Mouse (Mus musculus) cerebellum, adult 2 months (tissue): ENCODE data around the gene Ltbp1.

Source experiments
- CTCF ChIP-seq: fragments of 200-500 bp; IDR thresholded peaks from 2 replicates; pipeline ENCODE4 v1.5.1; 2011; ENCODE audit warnings: low read depth, mild to moderate bottlenecking, control low read depth, low read length, moderate library complexity, borderline replicate concordance; ENCODE audit not compliant: insufficient read depth
- POLR2A ChIP-seq: fragments of 200-500 bp; IDR thresholded peaks from 2 replicates; pipeline ENCODE4 v1.6.1; 2011; ENCODE audit warnings: low read length, control low read depth, borderline replicate concordance; ENCODE audit not compliant: insufficient read depth

DNA sequence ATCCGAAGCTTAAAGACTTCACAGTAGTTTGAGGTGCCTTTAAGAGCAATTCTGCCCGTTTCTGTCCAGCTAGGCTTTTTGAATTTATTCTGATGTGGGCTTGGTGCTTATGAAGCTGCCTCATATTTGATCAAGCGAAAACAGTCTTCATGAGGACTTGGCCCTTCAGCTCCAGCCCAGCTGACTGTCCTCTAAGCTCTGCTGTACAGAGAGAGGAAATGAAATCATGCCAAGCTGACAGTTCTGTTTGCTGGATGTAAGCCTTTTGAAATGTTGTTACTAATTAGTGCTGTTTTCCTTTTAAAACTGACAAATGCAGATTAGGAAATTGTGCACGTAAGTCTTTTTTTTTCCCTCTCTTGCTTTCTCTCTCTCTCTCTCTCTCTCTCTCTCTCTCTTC, 263.1 kb downstream of the Ltbp1 start:
- TF ChIP-seq POLR2A, result no peak
- TF ChIP-seq CTCF, result no peak
